8 mouse cellular contexts compared by ENCODE assay signal in the genomic region with DNA sequence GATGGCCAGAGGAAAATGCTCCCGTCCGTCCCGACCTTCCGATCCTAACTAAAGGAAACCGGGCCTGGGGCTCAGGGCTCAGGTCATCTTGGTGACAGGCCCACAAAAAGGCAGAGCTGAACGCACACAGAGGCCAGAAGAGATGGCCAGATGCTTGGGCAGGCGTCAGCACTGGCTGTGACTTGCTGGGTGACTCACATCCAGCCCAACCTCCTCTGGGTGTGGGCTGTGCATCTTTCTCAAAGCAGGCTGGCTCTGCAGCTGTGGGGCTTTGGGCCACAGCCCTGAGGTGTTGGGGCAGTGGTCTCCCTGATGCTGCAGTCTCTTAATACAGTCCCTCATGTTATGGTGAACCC. TPM values are rescaled to one million over a fixed set of nuclear protein-coding genes. Genes with fewer than 3 reads are reported as not detected.
DNase-seq lines count a peak whose midpoint lies in the region; ATAC-seq lines count a peak whose summit lies in the region.

No protein-coding gene starts in this region.

- DNase-seq in heart, embryonic 10.5 days (ENCODE audit: low spot score), result no peak
- DNase-seq in heart, postnatal 10 days, result no peak
- peak; percentile 83 for DNase-seq in urinary bladder, postnatal 14 days (ENCODE audit: low spot score)
- DNase-seq in urinary bladder, adult 2 months (ENCODE audit: low spot score), result no peak
- DNase-seq in midbrain, embryonic 10.5 days (ENCODE audit: low spot score), result no peak
- no peak for DNase-seq in thymus, postnatal 4 days

- H3K9ac ChIP-seq in hindbrain, embryonic 16.5 days (ENCODE audit: low read depth, low read length), result peak overlapping the region; percentile 59

- peak overlapping the region; percentile 53 for H3K4me3 ChIP-seq in heart, embryonic 10.5 days
- no peak overlapping the region for H3K4me3 ChIP-seq in hindbrain, embryonic 16.5 days (ENCODE audit: low read length)
- peak overlapping the region; percentile 49 for H3K4me3 ChIP-seq in midbrain, embryonic 10.5 days

- H3K27me3 ChIP-seq in heart, embryonic 10.5 days (ENCODE audit: insufficient read depth, poor library complexity, severe bottlenecking), result no peaks in the 10 kb centered on the region
- H3K27me3 ChIP-seq in hindbrain, embryonic 16.5 days (replicated peaks; ENCODE audit: control insufficient read depth, insufficient read depth, low read length), result no peaks in the 10 kb centered on the region
- no peaks in the 10 kb centered on the region for H3K27me3 ChIP-seq in midbrain, embryonic 10.5 days (ENCODE audit: low read depth, poor library complexity, severe bottlenecking)

- peaks cover 6% of the 10 kb centered on the region; the same call in 1 of the 2 replicates for H3K36me3 ChIP-seq in heart, embryonic 10.5 days
- no peaks in the 10 kb centered on the region for H3K36me3 ChIP-seq in hindbrain, embryonic 16.5 days (ENCODE audit: control insufficient read depth, insufficient read depth, low read length)
- H3K36me3 ChIP-seq in midbrain, embryonic 10.5 days, result 0 out of 2 replicates have a peak, but pooled peaks cover 2% of the 10 kb centered on the region

- no peaks in the 10 kb centered on the region for H3K9me3 ChIP-seq in heart, embryonic 10.5 days
- H3K9me3 ChIP-seq in hindbrain, embryonic 16.5 days (ENCODE audit: control insufficient read depth, low read length), result no peaks in the 10 kb centered on the region
- H3K9me3 ChIP-seq in midbrain, embryonic 10.5 days (replicated peaks), result no peaks in the 10 kb centered on the region

- peak; percentile 61 for ATAC-seq in hindbrain, embryonic 16.5 days
- ATAC-seq in megakaryocyte-erythroid progenitor cell, adult 5-6 weeks (replicated peaks; ENCODE audit: low FRiP score, low TSS enrichment, poor library complexity, severe bottlenecking), result no peak

- WGBS in heart, embryonic 10.5 days, result 5% methylated on average over 7 of the region's 7 CpGs
- 6% methylated on average over 7 of the region's 7 CpGs for WGBS in hindbrain, embryonic 16.5 days
- WGBS in midbrain, embryonic 10.5 days, result 5% methylated on average over 7 of the region's 7 CpGs

- intact Hi-C loops in heart, postnatal 10 days (cut with DNase I), result loop anchor here (2.0 kb wide), 1 partner anchor 35 kb away; no protein-coding TSS in a partner anchor

- H3K4me2 ChIP-seq in hindbrain, embryonic 16.5 days (ENCODE audit: low read length), result peak overlapping the region; percentile 50

- H3K4me1 ChIP-seq in heart, embryonic 10.5 days, result peaks cover 91% of the 10 kb centered on the region
- H3K4me1 ChIP-seq in hindbrain, embryonic 16.5 days (ENCODE audit: control insufficient read depth, insufficient read depth, low read depth, low read length), result peaks cover 69% of the 10 kb centered on the region
- peaks cover 80% of the 10 kb centered on the region for H3K4me1 ChIP-seq in midbrain, embryonic 10.5 days

- peak overlapping the region; percentile 91 for H3K27ac ChIP-seq in heart, embryonic 10.5 days
- H3K27ac ChIP-seq in hindbrain, embryonic 16.5 days (ENCODE audit: low read depth, low read length), result peak overlapping the region; percentile 94
- peak overlapping the region; percentile 93 for H3K27ac ChIP-seq in midbrain, embryonic 10.5 days (replicated peaks)

RNA-seq across cellular contexts. Expression of a gene that starts 37.5 kb away (rescaled TPM):
- polyA plus RNA-seq in heart, embryonic 10.5 days (2016; fragmentation: Nextera tagmentation; extraction: Ambion mirVana), result 17.8 and 23.3 TPM in 2 replicates
- total RNA-seq in heart, postnatal 10 days (2021), result 100 to 1,000 TPM; 112 to 125 TPM
- polyA plus RNA-seq in urinary bladder, adult 2 months (2012; rRNA removed), result 24.5 and 61.9 TPM in 2 replicates
- 23.3 and 26.2 TPM in 2 replicates for polyA plus RNA-seq in hindbrain, embryonic 16.5 days (2015; fragmentation: Nextera tagmentation; extraction: Ambion mirVana)
- polyA plus RNA-seq in midbrain, embryonic 10.5 days (2016; fragmentation: Nextera tagmentation; extraction: Ambion mirVana), result 16.2 and 19.1 TPM in 2 replicates
- 48.7 and 54.4 TPM in 2 replicates for total RNA-seq in megakaryocyte-erythroid progenitor cell, adult 5-6 weeks (2014; fragmentation: Nextera tagmentation)
- 4.8 and 6.7 TPM in 2 replicates for total RNA-seq in megakaryocyte-erythroid progenitor cell, adult 5-6 weeks (2017)
